Mouse (Mus musculus) C2C12 (cell line): ENCODE measurements at regions not wholly inside any gene's neighbourhood (a gene's known extent, or its start where the extent isn't known, plus 50 kb on each side); places are given as distances from the start of the nearest gene placed in this dataset.

ENCODE experiments used
- CEBPB ChIP-seq: IDR thresholded peaks from one replicate; pipeline ENCODE4 v1.6.1; 2011; ENCODE audit warnings: low read depth, mild to moderate bottlenecking, control low read depth, moderate library complexity
- CTCF ChIP-seq: IDR thresholded peaks from one replicate; pipeline ENCODE4 v1.5.1; 2011; ENCODE audit not compliant: control insufficient read depth, insufficient read depth, insufficient read length
- FOSL1 ChIP-seq: IDR thresholded peaks from one replicate; pipeline ENCODE4 v1.8.0; 2011; ENCODE audit warnings: mild to moderate bottlenecking, low read length; ENCODE audit not compliant: poor library complexity, insufficient read depth, severe bottlenecking
- MAX ChIP-seq: IDR thresholded peaks from one replicate; pipeline ENCODE4 v1.6.1; 2011; ENCODE audit warnings: mild to moderate bottlenecking, control low read depth
- MYOG ChIP-seq: IDR thresholded peaks from one replicate; pipeline ENCODE4 v1.6.1; 2011; ENCODE audit not compliant: control insufficient read depth, insufficient read length; ENCODE audit errors: extremely low read depth
- USF1 ChIP-seq: IDR thresholded peaks from one replicate; pipeline ENCODE4 v1.6.1; 2011; ENCODE audit warnings: low read depth, mild to moderate bottlenecking, control low read depth, moderate library complexity

DNA sequence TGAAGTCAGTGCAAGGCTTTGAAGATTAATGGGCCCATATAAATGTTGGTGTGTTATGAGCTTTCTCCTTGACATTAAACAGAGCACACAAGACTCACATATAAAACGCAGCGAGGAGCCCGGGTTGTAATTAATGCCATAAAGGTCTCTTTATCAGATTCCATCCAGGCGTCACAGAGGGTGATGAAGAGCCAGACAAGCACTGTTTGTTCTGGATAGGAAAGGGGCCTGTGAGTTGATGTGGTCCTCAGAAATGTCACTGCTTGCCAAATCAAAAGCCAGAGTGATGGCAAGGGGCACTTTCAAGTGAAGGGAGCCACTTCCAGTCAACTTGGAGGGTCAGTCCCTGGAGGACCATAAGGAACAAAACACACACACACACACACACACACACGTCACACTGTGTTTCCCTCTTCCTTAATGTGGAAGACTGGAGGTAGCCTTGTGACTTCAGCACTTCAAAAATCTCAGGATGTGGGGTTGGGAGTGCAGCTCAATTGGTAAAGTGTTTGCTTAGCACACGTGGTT is 142.1 kb downstream of the Psmg1 start:
- TF ChIP-seq CTCF, result no peak
- no peak for TF ChIP-seq USF1
- no peak for TF ChIP-seq MYOG
- no peak for TF ChIP-seq MAX
- TF ChIP-seq CEBPB, result no peak
- no peak for TF ChIP-seq FOSL1
